Mouse (Mus musculus): ENCODE measurements at regions not wholly inside any gene's neighbourhood (a gene's known extent, or its start where the extent isn't known, plus 50 kb on each side); places are given as distances from the start of the nearest gene placed in this dataset.
A peak's percentile ranks its signal among the peaks of the same experiment; 100 is the strongest.

- DNase-seq (ENCODE audit: low spot score in 2 of 2), result no peak
These were observed 317.2 kb downstream of the Klf6 start for GRCm38 (mm10) chr13:6178362-6179070.

GRCm38 (mm10) chr13:6189133-6189532, 327.9 kb downstream of the Klf6 start:
- DNase-seq (ENCODE audit: low spot score in 2 of 2), result no peak

- no peak for DNase-seq (ENCODE audit: low spot score in 2 of 2)
These were observed 328.3 kb downstream of the Klf6 start for GRCm38 (mm10) chr13:6189566-6189965.

- no peak for DNase-seq (ENCODE audit: low spot score in 2 of 2)
These were observed 330.1 kb downstream of the Klf6 start for GRCm38 (mm10) chr13:6191186-6191914.

- DNase-seq (ENCODE audit: low spot score in 2 of 2), result no peak
These were observed 330.6 kb downstream of the Klf6 start for GRCm38 (mm10) chr13:6191915-6192295.

GRCm38 (mm10) chr13:6196690-6197089, 335.4 kb downstream of the Klf6 start:
- no peak for DNase-seq (ENCODE audit: low spot score in 2 of 2)

GRCm38 (mm10) chr13:6199107-6199506, 337.8 kb downstream of the Klf6 start:
- no peak for DNase-seq (ENCODE audit: low spot score in 2 of 2)

GRCm38 (mm10) chr13:6201516-6201915, 340.2 kb downstream of the Klf6 start:
- no peak for DNase-seq (ENCODE audit: low spot score in 2 of 2)

- no peak for DNase-seq (ENCODE audit: low spot score in 2 of 2)
These were observed 343.1 kb upstream of the Pitrm1 start for GRCm38 (mm10) chr13:6204801-6205200.

GRCm38 (mm10) chr13:6212550-6212949, 335.4 kb upstream of the Pitrm1 start:
- DNase-seq (ENCODE audit: low spot score in 2 of 2), result no peak

- DNase-seq (ENCODE audit: low spot score in 2 of 2), result no peak
These were observed 333.8 kb upstream of the Pitrm1 start for GRCm38 (mm10) chr13:6214189-6214588.

GRCm38 (mm10) chr13:6226087-6226643, 321.8 kb upstream of the Pitrm1 start:
- DNase-seq (ENCODE audit: low spot score in 2 of 2), result no peak

GRCm38 (mm10) chr13:6228278-6228677, 319.7 kb upstream of the Pitrm1 start:
- no peak for DNase-seq (ENCODE audit: low spot score in 2 of 2)

- DNase-seq (ENCODE audit: low spot score in 2 of 2), result no peak
These were observed 312.6 kb upstream of the Pitrm1 start for GRCm38 (mm10) chr13:6235394-6235793.

- no peak for DNase-seq (ENCODE audit: low spot score in 2 of 2)
These were observed 311.4 kb upstream of the Pitrm1 start for GRCm38 (mm10) chr13:6236503-6236902.

GRCm38 (mm10) chr13:6237201-6237600, 310.7 kb upstream of the Pitrm1 start:
- no peak for DNase-seq (ENCODE audit: low spot score in 2 of 2)

GRCm38 (mm10) chr13:6240855-6241254, 307.1 kb upstream of the Pitrm1 start:
- no peak for DNase-seq (ENCODE audit: low spot score in 2 of 2)

GRCm38 (mm10) chr13:6241472-6242123, 306.4 kb upstream of the Pitrm1 start:
- no peak for DNase-seq (ENCODE audit: low spot score in 2 of 2)

GRCm38 (mm10) chr13:6250106-6250505, 297.8 kb upstream of the Pitrm1 start:
- no peak for DNase-seq (ENCODE audit: low spot score in 2 of 2)

GRCm38 (mm10) chr13:6251025-6251862, 296.7 kb upstream of the Pitrm1 start:
- peak in 1 of 2 experiments; percentile 5 for DNase-seq (ENCODE audit: low spot score in 2 of 2)

GRCm38 (mm10) chr13:6252100-6252499, 295.8 kb upstream of the Pitrm1 start:
- DNase-seq (ENCODE audit: low spot score in 2 of 2), result no peak
